Mouse (Mus musculus) testis, adult 2 months (tissue): Measurements from ENCODE around the gene Hdgfl1.

Experiments used
- CTCF ChIP-seq: fragments of 200-500 bp; IDR thresholded peaks from 2 replicates; pipeline ENCODE4 v1.5.1; 2012; ENCODE audit warnings: low read depth, mild to moderate bottlenecking, inconsistent platforms, low read length, moderate library complexity; ENCODE audit not compliant: control insufficient read depth, insufficient read depth, insufficient replicate concordance
- POLR2A ChIP-seq: fragments of 200-500 bp; IDR thresholded peaks from 2 replicates; pipeline ENCODE4 v1.6.1; 2012; ENCODE audit warnings: low read depth, mild to moderate bottlenecking, inconsistent platforms, low read length, moderate library complexity; ENCODE audit not compliant: control insufficient read depth

- TF ChIP-seq CTCF, result no peak
- TF ChIP-seq POLR2A, result no peak
Observed at GRCm38 (mm10) chr13:26721333-26721732, 48.6 kb downstream of the Hdgfl1 start.
